Mouse (Mus musculus) ES-Bruce4 (cell line): Measurements from ENCODE around the gene Hnf1b. TPM values are rescaled to one million over a fixed set of nuclear protein-coding genes. Genes with fewer than 3 reads are reported as not detected.

Source experiments
- H3K27ac ChIP-seq: 2 replicates; pipeline ENCODE4 v1.5.1; 2012; ENCODE audit warnings: low read length, inconsistent platforms; ENCODE audit not compliant: insufficient read depth
- H3K27me3 ChIP-seq: 2 replicates; pipeline ENCODE4 v1.6.1; 2012; ENCODE audit warnings: mild to moderate bottlenecking, low read length, inconsistent platforms; ENCODE audit not compliant: control insufficient read depth, poor library complexity, insufficient read depth, severe bottlenecking
- H3K36me3 ChIP-seq: 2 replicates; pipeline ENCODE4 v1.6.1; 2012; ENCODE audit warnings: inconsistent platforms, mild to moderate bottlenecking, low read length, moderate library complexity; ENCODE audit not compliant: control insufficient read depth, poor library complexity, insufficient read depth, severe bottlenecking
- H3K4me1 ChIP-seq: one replicate; pipeline ENCODE4 v1.8.1; 2011; ENCODE audit warnings: low read length; ENCODE audit not compliant: control insufficient read depth, insufficient read depth
- H3K4me3 ChIP-seq: 2 replicates; pipeline ENCODE4 v1.5.1; 2011; ENCODE audit warnings: low read depth, mild to moderate bottlenecking, low read length
- H3K9ac ChIP-seq: 2 replicates; pipeline ENCODE4 v1.6.1; 2012; ENCODE audit warnings: low read depth, mild to moderate bottlenecking, inconsistent platforms; ENCODE audit not compliant: poor library complexity, severe bottlenecking
- H3K9me3 ChIP-seq: replicated peaks from 2 replicates; pipeline ENCODE4 v1.6.1; 2012; ENCODE audit warnings: mild to moderate bottlenecking, low read length, inconsistent platforms; ENCODE audit not compliant: control insufficient read depth, poor library complexity, insufficient read depth, severe bottlenecking
- CTCF ChIP-seq: IDR thresholded peaks from one replicate; pipeline ENCODE4 v1.8.1; 2011; ENCODE audit warnings: low read depth, low read length
- EP300 ChIP-seq: IDR thresholded peaks from 2 replicates; pipeline ENCODE4 v1.6.1; 2011; ENCODE audit warnings: low read depth, low read length; ENCODE audit not compliant: insufficient read depth
- POLR2A ChIP-seq: IDR thresholded peaks from one replicate; pipeline ENCODE4 v1.8.1; 2011; ENCODE audit warnings: low read length; ENCODE audit not compliant: insufficient read depth
- polyA plus RNA-seq: library from polyadenylated mRNA; stranded (reverse); fragments of >200 nt; gene quantifications from 2 replicates; pipeline ENCODE4 v1.2.4, GENCODE M21; 2011; ENCODE audit warnings: low read depth; ENCODE audit not compliant: missing spikeins, insufficient read depth, insufficient read length

The Hnf1b gene
- polyA plus RNA-seq: 0.27 TPM in 1 of 2 replicates, not detected in the other

GRCm38 (mm10) chr11:83849529-83850335 is at the start of gene Hnf1b:
TSS of gene Hnf1b (plus strand) at chr11:83850063.
- TF ChIP-seq EP300: no peak
- TF ChIP-seq CTCF: no peak
- no peak for TF ChIP-seq POLR2A
- Histone ChIP-seq H3K4me3 (peak within 1 kb of the TSS; percentile 47), H3K4me1 (no peaks in the 10 kb centered on the region), H3K9ac (0 out of 2 replicates have a peak within 1 kb of the TSS, but pooled peaks have one; percentile 6), H3K27me3 (peaks cover 30% of the 10 kb centered on the region), H3K27ac (no peak within 1 kb of the TSS), H3K9me3 (no peaks in the 10 kb centered on the region), H3K36me3 (no peaks in the 10 kb centered on the region)

GRCm38 (mm10) chr11:83802166-83802565 is 47.7 kb upstream of the Hnf1b start:
- TF ChIP-seq EP300 (no peak), POLR2A (no peak), CTCF (peak; percentile 7)
- H3K4me1 ChIP-seq: no peaks in the 10 kb centered on the region
- no peaks in the 10 kb centered on the region for H3K36me3 ChIP-seq
- no peaks in the 10 kb centered on the region for H3K9me3 ChIP-seq
- H3K27me3 ChIP-seq: no peaks in the 10 kb centered on the region
- H3K4me3 ChIP-seq: no peak overlapping the region
- no peak overlapping the region for H3K9ac ChIP-seq
- H3K27ac ChIP-seq: no peak overlapping the region

- H3K27ac ChIP-seq: no peak overlapping the region
- H3K9me3 ChIP-seq: no peaks in the 10 kb centered on the region
- no peaks in the 10 kb centered on the region for H3K36me3 ChIP-seq
- H3K4me1 ChIP-seq: no peaks in the 10 kb centered on the region
- TF ChIP-seq CTCF: no peak
- TF ChIP-seq EP300: no peak
- no peak for TF ChIP-seq POLR2A
- H3K4me3 ChIP-seq: no peak overlapping the region
- no peaks in the 10 kb centered on the region for H3K27me3 ChIP-seq
- no peak overlapping the region for H3K9ac ChIP-seq
These were observed 47.3 kb upstream of the Hnf1b start for GRCm38 (mm10) chr11:83802581-83802980.

GRCm38 (mm10) chr11:83810441-83810840 is 39.4 kb upstream of the Hnf1b start:
- TF ChIP-seq EP300: no peak
- TF ChIP-seq POLR2A: no peak
- TF ChIP-seq CTCF: no peak

GRCm38 (mm10) chr11:83815191-83815590 is 34.7 kb upstream of the Hnf1b start:
- Histone ChIP-seq H3K36me3 (no peaks in the 10 kb centered on the region), H3K9me3 (no peaks in the 10 kb centered on the region), H3K27me3 (no peaks in the 10 kb centered on the region), H3K27ac (no peak overlapping the region), H3K4me3 (no peak overlapping the region), H3K9ac (no peak overlapping the region), H3K4me1 (no peaks in the 10 kb centered on the region)
- no peak for TF ChIP-seq EP300
- TF ChIP-seq POLR2A: no peak
- no peak for TF ChIP-seq CTCF

More at GRCm38 (mm10) chr11:83810441-83810840, 39.4 kb upstream of the Hnf1b start:
- Histone ChIP-seq H3K4me3 (no peak overlapping the region), H3K9me3 (no peaks in the 10 kb centered on the region), H3K36me3 (no peaks in the 10 kb centered on the region), H3K4me1 (no peaks in the 10 kb centered on the region), H3K27ac (no peak overlapping the region), H3K9ac (no peak overlapping the region), H3K27me3 (no peaks in the 10 kb centered on the region; the same call in 1 of the 2 replicates)

GRCm38 (mm10) chr11:83815628-83816027 is 34.2 kb upstream of the Hnf1b start:
- Histone ChIP-seq H3K9me3 (no peaks in the 10 kb centered on the region), H3K27me3 (no peaks in the 10 kb centered on the region), H3K27ac (no peak overlapping the region), H3K4me1 (no peaks in the 10 kb centered on the region), H3K4me3 (no peak overlapping the region), H3K36me3 (no peaks in the 10 kb centered on the region), H3K9ac (no peak overlapping the region)
- TF ChIP-seq EP300 (no peak), CTCF (peak; percentile 62), POLR2A (no peak)
